Mouse (Mus musculus) cortical plate, adult 2 months (tissue): Measurements from ENCODE around the gene Itga9.

Experiments
- CTCF ChIP-seq: fragments of 200-500 bp; IDR thresholded peaks from 2 replicates; pipeline ENCODE4 v1.5.1; 2011; ENCODE audit warnings: mild to moderate bottlenecking, control low read depth, low read length; ENCODE audit not compliant: insufficient read depth; ENCODE audit errors: extremely low read depth
- POLR2A ChIP-seq: fragments of 200-500 bp; IDR thresholded peaks from 2 replicates; pipeline ENCODE4 v1.6.1; 2011; ENCODE audit warnings: mild to moderate bottlenecking, low read length, control low read depth; ENCODE audit not compliant: insufficient read depth; ENCODE audit errors: extremely low read depth

DNA sequence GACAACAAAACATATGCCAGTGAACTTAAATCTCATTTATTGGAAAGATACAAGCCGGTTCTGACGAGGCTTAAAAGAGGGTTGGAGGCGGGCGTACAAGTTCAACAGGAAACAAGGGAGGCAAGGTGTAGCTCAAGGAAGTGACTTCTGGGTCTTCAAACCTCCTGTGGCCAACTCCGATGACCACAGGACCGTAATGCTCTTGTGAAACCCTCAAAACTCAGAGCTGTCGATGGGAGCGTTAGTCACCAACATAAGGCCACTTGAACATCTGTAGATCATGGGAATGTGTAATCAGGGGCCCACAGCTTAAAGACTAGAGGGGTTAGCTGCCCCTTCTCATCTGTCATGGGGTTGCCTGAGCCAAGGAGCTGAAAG is 195.4 kb downstream of the Itga9 start:
- no peak for TF ChIP-seq CTCF
- TF ChIP-seq POLR2A: no peak
